Mouse (Mus musculus) midbrain, embryonic 14.5 days (tissue): ENCODE data around the gene Slc2a10. TPM values are rescaled to one million over a fixed set of nuclear protein-coding genes. Genes with fewer than 3 reads are reported as not detected.

Experiments used
- ATAC-seq: fragments of 200-750 bp; cut with Nextera tagmentation; 2 replicates; pipeline ENCODE4 v1.8.0; 2017; ENCODE audit warnings: moderate number of reproducible peaks, moderate library complexity; ENCODE audit not compliant: low FRiP score, low TSS enrichment
- DNase-seq: peaks from one replicate; pipeline ENCODE4 v3.0.0-alpha.2; 2015
- H3K27ac ChIP-seq: fragments of 300-500 bp; sonication (generic); replicated peaks from 2 replicates; pipeline ENCODE4 v1.5.1; 2014; ENCODE audit warnings: mild to moderate bottlenecking, low read depth, low read length, moderate library complexity
- H3K27me3 ChIP-seq: fragments of 300-500 bp; sonication (generic); 2 replicates; pipeline ENCODE4 v1.6.1; 2014; ENCODE audit warnings: low read length, control low read depth, mixed read lengths; ENCODE audit not compliant: control insufficient read depth, insufficient read depth
- H3K36me3 ChIP-seq: fragments of 300-500 bp; sonication (generic); 2 replicates; pipeline ENCODE4 v1.6.1; 2014; ENCODE audit warnings: low read length, control low read depth; ENCODE audit not compliant: control insufficient read depth, insufficient read depth
- H3K4me1 ChIP-seq: fragments of 300-500 bp; sonication (generic); 2 replicates; pipeline ENCODE4 v1.6.1; 2014; ENCODE audit warnings: mild to moderate bottlenecking, antibody characterized with exemption, low read length, control low read depth; ENCODE audit not compliant: control insufficient read depth, insufficient read depth
- H3K4me2 ChIP-seq: fragments of 300-500 bp; sonication (generic); 2 replicates; pipeline ENCODE4 v1.6.1; 2014; ENCODE audit warnings: mild to moderate bottlenecking, low read length, moderate library complexity
- H3K4me3 ChIP-seq: fragments of 300-500 bp; sonication (generic); replicated peaks from 2 replicates; pipeline ENCODE4 v1.5.1; 2014; ENCODE audit warnings: low read depth, low read length
- H3K9ac ChIP-seq: fragments of 300-500 bp; sonication (generic); replicated peaks from 2 replicates; pipeline ENCODE4 v1.6.1; 2014; ENCODE audit warnings: mild to moderate bottlenecking, low read length, moderate library complexity
- H3K9me3 ChIP-seq: fragments of 300-500 bp; sonication (generic); 2 replicates; pipeline ENCODE4 v1.6.1; 2016; ENCODE audit warnings: low read length, control low read depth, mixed read lengths; ENCODE audit not compliant: control insufficient read depth
- WGBS: fragments of 180-500 bp; shearing (Covaris S2); extraction: QIAGEN DNeasy Blood & Tissue Kit; methylation state at CpG from one replicate; pipeline ENCODE4 v1.1.7; 2014; 5-methylcytosine and 5-hydroxymethylcytosine counted together
- polyA plus RNA-seq: library from polyadenylated mRNA; unstranded; fragments of >200 nt; fragmentation: Nextera tagmentation; extraction: Ambion mirVana; gene quantifications from 2 replicates; pipeline ENCODE4 v1.2.1, GENCODE M21; 2014

Gene Slc2a10
- polyA plus RNA-seq = 0.94 and 1.8 TPM in 2 replicates

DNA sequence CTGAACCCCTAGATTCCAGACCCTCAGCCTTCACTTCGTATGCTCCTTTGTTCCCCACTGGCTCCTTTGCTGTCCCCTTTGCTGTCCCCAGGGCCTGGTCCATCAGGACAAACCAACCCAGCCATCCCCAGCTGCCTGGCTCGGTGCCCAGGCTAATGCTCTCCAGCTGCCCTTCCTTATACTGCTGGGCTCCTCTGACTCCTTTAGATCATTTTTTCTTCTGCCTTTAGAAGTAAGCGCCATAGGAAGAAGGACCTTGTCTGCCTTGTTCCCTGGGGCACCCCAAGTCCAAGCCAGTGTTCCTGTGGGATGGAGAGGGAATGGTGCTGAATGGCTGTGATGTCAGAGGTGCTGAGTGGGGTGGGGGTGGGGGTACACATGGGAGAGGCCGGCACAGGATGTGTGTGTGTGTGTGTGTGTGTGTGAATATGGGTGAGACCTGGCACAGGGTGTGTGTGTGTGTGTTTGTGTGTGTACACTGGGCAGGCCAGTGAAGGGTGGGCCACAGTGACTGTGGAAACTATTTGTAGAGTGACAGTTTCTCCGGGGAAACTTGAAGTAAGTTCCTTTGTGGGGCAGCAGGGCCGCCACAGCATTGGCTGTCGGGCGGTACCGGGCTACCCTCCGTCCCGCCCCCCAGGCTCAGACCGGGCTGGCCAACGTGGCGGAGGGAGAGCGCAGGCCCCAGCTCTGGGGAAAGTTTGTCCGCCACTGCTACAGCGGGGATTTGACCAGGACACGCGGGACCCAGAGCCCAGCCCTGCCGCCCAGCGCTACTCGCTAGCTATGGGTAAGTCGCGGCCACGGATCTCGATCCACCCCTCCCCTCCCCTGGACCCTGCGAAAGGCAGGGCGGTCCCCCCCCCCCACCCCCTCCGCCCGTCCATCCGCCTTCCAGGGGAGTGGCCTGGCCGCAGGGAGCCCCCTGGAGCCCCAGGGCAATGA, at the start of gene Slc2a10:
TSS of gene Slc2a10 (plus strand) at position 529 of the 945 bp plus-strand sequence.
- peak within 1 kb of the TSS; percentile 47 for H3K4me2 ChIP-seq
- H3K4me1 ChIP-seq = peaks cover 12% of the 10 kb centered on the region
- DNase-seq (peak; percentile 65), ATAC-seq (peak; percentile 57)
- WGBS = 4% methylated on average over 30 of the region's 32 CpGs
- no peaks in the 10 kb centered on the region for H3K9me3 ChIP-seq
- H3K36me3 ChIP-seq = no peaks in the 10 kb centered on the region
- no peak within 1 kb of the TSS for H3K9ac ChIP-seq
- no peaks in the 10 kb centered on the region for H3K27me3 ChIP-seq
- H3K27ac ChIP-seq = no peak within 1 kb of the TSS
- H3K4me3 ChIP-seq = peak within 1 kb of the TSS; percentile 15; the same call in 1 of the 2 replicates

- H3K4me1 ChIP-seq = no peaks in the 10 kb centered on the region
- WGBS = 63% methylated on average over 2 of the region's 2 CpGs
Observed at GRCm38 (mm10) chr2:165456710-165457109, 46.9 kb upstream of the Slc2a10 start.

GRCm38 (mm10) chr2:165458189-165458588, 45.4 kb upstream of the Slc2a10 start:
- no peak overlapping the region for H3K4me2 ChIP-seq
- ATAC-seq (no peak), DNase-seq (no peak)
- no peak overlapping the region for H3K9ac ChIP-seq
- H3K27me3 ChIP-seq = no peaks in the 10 kb centered on the region
- no peak overlapping the region for H3K4me3 ChIP-seq
- no peaks in the 10 kb centered on the region for H3K36me3 ChIP-seq
- H3K27ac ChIP-seq = no peak overlapping the region
- no peaks in the 10 kb centered on the region for H3K4me1 ChIP-seq
- no peaks in the 10 kb centered on the region for H3K9me3 ChIP-seq
- WGBS = 50% methylated on average over 5 of the region's 5 CpGs

More at GRCm38 (mm10) chr2:165456710-165457109, 46.9 kb upstream of the Slc2a10 start:
- H3K9ac ChIP-seq = no peak overlapping the region
- H3K27ac ChIP-seq = no peak overlapping the region
- DNase-seq = no peak
- no peaks in the 10 kb centered on the region for H3K36me3 ChIP-seq
- no peak overlapping the region for H3K4me2 ChIP-seq
- no peak for ATAC-seq
- H3K27me3 ChIP-seq = no peaks in the 10 kb centered on the region
- H3K4me3 ChIP-seq = no peak overlapping the region
- no peaks in the 10 kb centered on the region for H3K9me3 ChIP-seq

GRCm38 (mm10) chr2:165459663-165460062, 43.9 kb upstream of the Slc2a10 start:
- WGBS = 27% methylated on average over 7 of the region's 7 CpGs
- Histone ChIP-seq H3K9ac (no peak overlapping the region), H3K4me1 (no peaks in the 10 kb centered on the region), H3K27ac (no peak overlapping the region), H3K4me3 (no peak overlapping the region), H3K9me3 (no peaks in the 10 kb centered on the region), H3K27me3 (no peaks in the 10 kb centered on the region), H3K4me2 (no peak overlapping the region), H3K36me3 (no peaks in the 10 kb centered on the region)
- ATAC-seq (no peak), DNase-seq (no peak)

GRCm38 (mm10) chr2:165467824-165468452, 35.6 kb upstream of the Slc2a10 start:
- WGBS = 46% methylated on average over 15 of the region's 15 CpGs
- no peak overlapping the region for H3K27ac ChIP-seq
- ATAC-seq (no peak; the same call in 1 of the 2 replicates), DNase-seq (peak; percentile 57)
- no peaks in the 10 kb centered on the region for H3K36me3 ChIP-seq
- H3K9me3 ChIP-seq = no peaks in the 10 kb centered on the region
- no peak overlapping the region for H3K4me3 ChIP-seq
- peaks cover 7% of the 10 kb centered on the region; the same call in 1 of the 2 replicates for H3K27me3 ChIP-seq
- H3K4me1 ChIP-seq = peaks cover under 1% of the 10 kb centered on the region; the same call in 1 of the 2 replicates
- no peak overlapping the region; the same call in 1 of the 2 replicates for H3K9ac ChIP-seq
- H3K4me2 ChIP-seq = no peak overlapping the region

- Histone ChIP-seq H3K27me3 (peaks cover 15% of the 10 kb centered on the region; the same call in 1 of the 2 replicates), H3K9ac (no peak overlapping the region), H3K4me2 (no peak overlapping the region), H3K4me1 (peaks cover 3% of the 10 kb centered on the region; the same call in 1 of the 2 replicates), H3K4me3 (no peak overlapping the region), H3K9me3 (no peaks in the 10 kb centered on the region), H3K27ac (no peak overlapping the region), H3K36me3 (no peaks in the 10 kb centered on the region)
- ATAC-seq (no peak), DNase-seq (no peak)
- WGBS = 50% methylated on average over 5 of the region's 5 CpGs
Observed at GRCm38 (mm10) chr2:165470167-165470566, 33.4 kb upstream of the Slc2a10 start.

DNA sequence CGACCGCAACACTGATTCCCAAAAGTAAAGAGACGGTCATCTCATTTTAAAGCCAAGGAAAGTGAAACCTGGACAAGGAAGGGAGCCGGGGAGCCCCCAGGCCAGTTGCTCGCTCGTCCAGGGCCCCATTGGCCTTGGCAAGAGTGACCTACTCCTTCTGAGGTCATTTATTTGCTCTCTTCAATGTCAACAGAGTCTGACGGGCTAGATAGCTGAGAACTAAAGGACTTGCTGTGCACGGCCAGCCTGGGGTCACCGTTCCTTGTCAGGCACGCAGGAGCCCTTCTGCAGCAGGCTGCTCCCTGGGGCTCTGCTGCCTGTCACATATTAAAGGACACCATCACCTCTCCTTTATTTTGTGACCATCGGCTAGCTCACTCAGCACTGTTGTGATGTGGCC, 31.6 kb upstream of the Slc2a10 start:
- Histone ChIP-seq H3K4me2 (no peak overlapping the region), H3K9me3 (no peaks in the 10 kb centered on the region), H3K27ac (no peak overlapping the region), H3K4me3 (no peak overlapping the region), H3K4me1 (peaks cover 3% of the 10 kb centered on the region; the same call in 1 of the 2 replicates), H3K36me3 (no peaks in the 10 kb centered on the region), H3K27me3 (peaks cover 15% of the 10 kb centered on the region; the same call in 1 of the 2 replicates), H3K9ac (no peak overlapping the region)
- WGBS = 74% methylated on average over 11 of the region's 11 CpGs
- DNase-seq = no peak
- no peak for ATAC-seq

DNA sequence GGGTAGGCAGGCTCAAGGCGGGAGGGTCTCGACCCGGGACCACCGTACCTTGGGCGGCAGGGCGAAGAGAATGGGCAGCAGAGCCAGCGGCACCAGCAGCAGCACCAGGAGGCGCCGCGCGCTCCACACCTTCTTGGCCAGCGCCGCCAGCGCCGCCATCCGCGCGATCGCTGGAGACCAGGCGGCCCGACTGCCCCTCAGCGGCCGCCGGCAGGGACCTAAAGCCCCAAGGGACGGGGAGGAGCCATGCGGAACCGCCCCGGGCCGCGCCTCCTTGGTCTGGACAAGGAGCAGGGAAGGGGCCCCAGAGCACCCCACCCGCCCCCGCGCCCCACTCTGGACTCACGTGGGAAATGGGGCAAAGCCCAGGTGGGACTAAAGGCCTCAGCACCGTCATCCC, 30.6 kb upstream of the Slc2a10 start, which contains the start of gene Slc13a3:
TSS of gene Slc13a3 (minus strand) at position 228 of the 400 bp plus-strand sequence.
- peak within 1 kb of the TSS; percentile 45 for H3K4me2 ChIP-seq
- no peak within 1 kb of the TSS; the same call in 1 of the 2 replicates for H3K9ac ChIP-seq
- peaks cover 15% of the 10 kb centered on the region; the same call in 1 of the 2 replicates for H3K27me3 ChIP-seq
- DNase-seq (peak; percentile 54), ATAC-seq (no peak)
- H3K4me1 ChIP-seq = peaks cover 3% of the 10 kb centered on the region; the same call in 1 of the 2 replicates
- 2% methylated on average over 35 of the region's 35 CpGs for WGBS
- no peak within 1 kb of the TSS for H3K27ac ChIP-seq
- H3K36me3 ChIP-seq = no peaks in the 10 kb centered on the region
- peak within 1 kb of the TSS; percentile 15 for H3K4me3 ChIP-seq
- H3K9me3 ChIP-seq = no peaks in the 10 kb centered on the region
